Mouse (Mus musculus) hindbrain, embryonic 13.5 days (tissue): ENCODE results near the gene Stpg1. TPM values are rescaled to one million over a fixed set of nuclear protein-coding genes. Genes with fewer than 3 reads are reported as not detected.

Experiments used
- ATAC-seq: fragments of 200-750 bp; cut with Nextera tagmentation; 2 replicates; pipeline ENCODE4 v1.8.0; 2017; ENCODE audit warnings: moderate TSS enrichment; ENCODE audit not compliant: low FRiP score
- H3K27ac ChIP-seq: fragments of 300-500 bp; sonication (generic); 2 replicates; pipeline ENCODE4 v1.5.1; 2015; ENCODE audit warnings: inconsistent platforms, mild to moderate bottlenecking, moderate library complexity
- H3K27me3 ChIP-seq: fragments of 300-500 bp; sonication (generic); 2 replicates; pipeline ENCODE4 v1.6.1; 2015; ENCODE audit warnings: mild to moderate bottlenecking, inconsistent platforms
- H3K36me3 ChIP-seq: fragments of 300-500 bp; sonication (generic); 2 replicates; pipeline ENCODE4 v1.6.1; 2015; ENCODE audit warnings: mild to moderate bottlenecking, inconsistent platforms
- H3K4me1 ChIP-seq: fragments of 300-500 bp; sonication (generic); replicated peaks from 2 replicates; pipeline ENCODE4 v1.6.1; 2015; ENCODE audit warnings: inconsistent platforms
- H3K4me2 ChIP-seq: fragments of 300-500 bp; sonication (generic); 2 replicates; pipeline ENCODE4 v1.6.1; 2015; ENCODE audit warnings: inconsistent platforms, mild to moderate bottlenecking, moderate library complexity
- H3K4me3 ChIP-seq: fragments of 300-500 bp; sonication (generic); 2 replicates; pipeline ENCODE4 v1.5.1; 2015; ENCODE audit warnings: mild to moderate bottlenecking, inconsistent platforms
- H3K9ac ChIP-seq: fragments of 300-500 bp; sonication (generic); 2 replicates; pipeline ENCODE4 v1.6.1; 2015; ENCODE audit warnings: mild to moderate bottlenecking, inconsistent platforms
- H3K9me3 ChIP-seq: fragments of 300-500 bp; sonication (generic); 2 replicates; pipeline ENCODE4 v1.6.1; 2016; ENCODE audit warnings: inconsistent platforms
- WGBS: fragments of 180-500 bp; shearing (Covaris S2); methylation state at CpG from one replicate; pipeline ENCODE4 v1.1.7; 2015; 5-methylcytosine and 5-hydroxymethylcytosine counted together
- polyA plus RNA-seq: library from polyadenylated mRNA; unstranded; fragments of >200 nt; fragmentation: Nextera tagmentation; extraction: Ambion mirVana; gene quantifications from 2 replicates; pipeline ENCODE4 v1.2.1, GENCODE M21; 2015

Gene Stpg1
- polyA plus RNA-seq, 1 experiment from 2014 or later: 0.23 TPM

DNA sequence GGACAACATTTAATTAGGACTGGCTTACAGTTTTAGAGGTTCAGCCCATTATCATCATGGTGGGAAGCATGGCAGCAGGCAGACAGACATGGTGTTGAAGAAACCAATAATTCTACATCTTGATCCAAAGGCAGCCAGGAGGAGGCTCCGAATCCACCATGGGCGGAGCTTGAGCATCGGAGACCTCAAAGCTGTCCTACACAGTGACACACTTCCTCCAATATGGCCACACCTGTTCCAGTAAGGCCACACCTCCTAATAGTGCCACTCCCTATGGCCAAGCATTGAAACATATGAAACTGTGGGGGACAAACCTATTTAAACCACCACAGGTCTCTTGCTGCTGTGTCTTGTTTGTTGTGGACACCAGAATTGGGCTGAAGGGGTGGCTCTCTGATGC, 40.4 kb downstream of the Stpg1 start:
- H3K9me3 ChIP-seq: no peaks in the 10 kb centered on the region
- WGBS: 95% methylated on average over 3 of the region's 3 CpGs
- H3K36me3 ChIP-seq: no peaks in the 10 kb centered on the region
- peaks cover 14% of the 10 kb centered on the region for H3K4me1 ChIP-seq
- H3K27me3 ChIP-seq: peaks cover 5% of the 10 kb centered on the region; the same call in 1 of the 2 replicates
- H3K9ac ChIP-seq: no peak overlapping the region
- ATAC-seq: no peak
- H3K27ac ChIP-seq: no peak overlapping the region
- H3K4me3 ChIP-seq: no peak overlapping the region
- H3K4me2 ChIP-seq: no peak overlapping the region

DNA sequence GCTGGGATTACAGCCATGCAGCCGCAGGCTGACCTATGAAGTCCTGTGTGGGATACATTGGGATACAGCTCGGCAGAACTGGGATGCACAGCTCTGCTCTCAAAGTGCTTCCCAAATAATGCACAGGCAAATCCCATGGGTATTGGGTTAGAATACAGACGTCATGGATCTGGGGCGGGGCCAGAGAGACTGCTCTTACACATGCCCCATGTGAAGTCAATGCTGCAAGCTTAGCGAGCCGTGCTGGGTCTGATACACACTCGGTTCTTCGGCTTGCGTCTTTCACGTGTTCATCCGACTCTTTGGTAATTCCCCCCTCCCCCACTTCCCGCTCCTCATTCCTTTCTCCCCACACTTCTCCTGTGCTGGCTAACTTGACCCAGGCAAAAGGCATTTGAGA, 44.5 kb downstream of the Stpg1 start:
- H3K27me3 ChIP-seq: peaks cover 5% of the 10 kb centered on the region; the same call in 1 of the 2 replicates
- no peak for ATAC-seq
- H3K9me3 ChIP-seq: no peaks in the 10 kb centered on the region
- no peak overlapping the region for H3K27ac ChIP-seq
- H3K36me3 ChIP-seq: no peaks in the 10 kb centered on the region
- H3K9ac ChIP-seq: no peak overlapping the region
- 83% methylated on average over 12 of the region's 12 CpGs for WGBS
- no peak overlapping the region for H3K4me2 ChIP-seq
- H3K4me3 ChIP-seq: no peak overlapping the region
- peaks cover 11% of the 10 kb centered on the region for H3K4me1 ChIP-seq

DNA sequence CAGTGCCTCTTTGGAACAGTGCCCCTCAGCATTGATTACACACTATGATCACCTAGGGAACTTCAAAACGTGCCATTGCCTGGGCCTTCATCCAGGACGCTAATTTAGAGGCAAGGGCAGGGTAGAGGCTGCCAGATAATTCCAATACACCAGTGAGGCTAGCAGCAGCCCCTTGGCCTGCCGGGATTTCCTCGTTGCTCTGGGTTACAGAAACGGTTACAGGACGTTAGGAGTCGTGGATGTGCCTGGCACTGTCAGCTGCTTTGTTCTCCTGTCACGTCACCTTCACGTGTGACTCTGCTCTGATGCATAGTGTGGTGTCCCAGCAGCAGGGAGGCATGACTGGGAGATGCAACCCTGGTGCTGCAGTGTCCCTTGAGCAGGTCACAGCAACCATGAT, 45.5 kb downstream of the Stpg1 start:
- Histone ChIP-seq H3K27me3 (peaks cover 5% of the 10 kb centered on the region; the same call in 1 of the 2 replicates), H3K9me3 (no peaks in the 10 kb centered on the region), H3K4me3 (no peak overlapping the region), H3K9ac (no peak overlapping the region), H3K27ac (peak overlapping the region; percentile 46), H3K4me2 (no peak overlapping the region), H3K4me1 (peaks cover 21% of the 10 kb centered on the region), H3K36me3 (no peaks in the 10 kb centered on the region)
- WGBS: 39% methylated on average over 9 of the region's 9 CpGs
- ATAC-seq: peak; percentile 65; the same call in 1 of the 2 replicates

DNA sequence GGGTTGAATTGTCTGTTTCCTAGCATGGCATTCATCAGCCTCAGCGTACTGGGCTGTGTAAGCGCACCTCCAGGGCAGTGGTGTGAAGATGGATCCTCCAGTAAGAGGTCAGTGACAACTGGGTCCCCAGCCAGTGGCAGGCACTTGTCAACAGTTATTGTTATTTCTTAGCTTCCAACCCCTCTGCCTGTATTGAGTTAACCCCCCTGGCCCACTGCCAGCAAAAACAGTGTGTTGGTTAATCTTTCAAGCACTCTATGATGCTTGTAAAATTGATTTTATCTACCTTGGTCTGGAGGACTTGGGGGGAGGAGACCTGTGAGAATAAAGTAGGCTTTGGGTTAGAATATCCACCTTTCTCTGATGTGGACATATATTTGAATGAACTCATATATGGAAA, 49.7 kb downstream of the Stpg1 start:
- Histone ChIP-seq H3K4me3 (no peak overlapping the region), H3K4me2 (no peak overlapping the region), H3K9ac (no peak overlapping the region), H3K9me3 (no peaks in the 10 kb centered on the region), H3K27me3 (no peaks in the 10 kb centered on the region), H3K4me1 (peaks cover 50% of the 10 kb centered on the region), H3K36me3 (no peaks in the 10 kb centered on the region), H3K27ac (no peak overlapping the region)
- ATAC-seq: no peak
- 76% methylated on average over 2 of the region's 2 CpGs for WGBS

DNA sequence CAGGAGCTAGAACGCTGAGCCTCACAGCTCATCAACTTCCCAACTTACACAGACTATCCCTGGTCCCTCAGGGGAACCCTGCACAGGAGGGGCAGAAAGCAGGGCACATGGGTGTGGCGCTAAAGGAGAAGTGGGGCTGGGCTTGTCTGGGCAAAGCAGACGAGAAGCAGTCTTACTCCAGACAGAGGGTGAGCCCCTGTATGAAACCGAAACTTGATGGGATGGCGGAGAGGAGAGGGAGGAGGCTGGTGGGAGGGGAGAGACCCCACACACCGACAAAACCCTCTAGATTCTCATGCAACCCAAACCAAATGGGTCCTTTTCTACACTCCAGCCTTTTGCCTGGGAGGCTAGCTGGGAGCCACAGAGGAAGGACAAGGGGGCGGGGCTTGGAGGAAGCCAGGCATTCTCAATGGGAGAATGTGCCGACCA, 50.5 kb downstream of the Stpg1 start:
- peak overlapping the region; percentile 29 for H3K4me2 ChIP-seq
- no peak overlapping the region for H3K4me3 ChIP-seq
- no peak overlapping the region for H3K9ac ChIP-seq
- H3K27me3 ChIP-seq: no peaks in the 10 kb centered on the region
- H3K9me3 ChIP-seq: no peaks in the 10 kb centered on the region
- H3K27ac ChIP-seq: no peak overlapping the region
- peaks cover 46% of the 10 kb centered on the region for H3K4me1 ChIP-seq
- WGBS: 18% methylated on average over 8 of the region's 8 CpGs
- H3K36me3 ChIP-seq: no peaks in the 10 kb centered on the region
- ATAC-seq: no peak

DNA sequence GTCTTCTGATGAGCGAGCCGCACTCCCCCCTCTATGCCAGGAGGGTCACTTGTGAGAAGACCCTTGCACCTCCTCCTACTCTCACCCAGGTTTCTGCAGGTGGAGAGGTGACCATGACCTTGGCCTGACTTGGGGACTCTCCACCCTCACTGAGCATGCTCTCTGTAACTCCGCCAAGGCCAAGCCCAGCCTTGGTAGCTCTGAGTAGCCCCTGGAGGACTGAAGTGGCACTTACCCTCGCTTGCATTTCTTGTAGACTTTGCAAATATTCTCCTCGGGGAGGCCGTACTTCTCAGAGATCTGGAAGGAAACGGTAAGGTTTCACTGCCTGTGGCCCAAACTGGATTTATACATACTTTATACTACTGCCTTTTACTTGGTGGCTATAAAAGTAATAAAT, 51.4 kb downstream of the Stpg1 start:
- 90% methylated on average over 7 of the region's 7 CpGs for WGBS
- Histone ChIP-seq H3K27ac (no peak overlapping the region), H3K4me3 (no peak overlapping the region), H3K27me3 (no peaks in the 10 kb centered on the region), H3K4me2 (no peak overlapping the region), H3K36me3 (no peaks in the 10 kb centered on the region), H3K9me3 (no peaks in the 10 kb centered on the region), H3K4me1 (peaks cover 44% of the 10 kb centered on the region), H3K9ac (no peak overlapping the region)
- ATAC-seq: no peak

DNA sequence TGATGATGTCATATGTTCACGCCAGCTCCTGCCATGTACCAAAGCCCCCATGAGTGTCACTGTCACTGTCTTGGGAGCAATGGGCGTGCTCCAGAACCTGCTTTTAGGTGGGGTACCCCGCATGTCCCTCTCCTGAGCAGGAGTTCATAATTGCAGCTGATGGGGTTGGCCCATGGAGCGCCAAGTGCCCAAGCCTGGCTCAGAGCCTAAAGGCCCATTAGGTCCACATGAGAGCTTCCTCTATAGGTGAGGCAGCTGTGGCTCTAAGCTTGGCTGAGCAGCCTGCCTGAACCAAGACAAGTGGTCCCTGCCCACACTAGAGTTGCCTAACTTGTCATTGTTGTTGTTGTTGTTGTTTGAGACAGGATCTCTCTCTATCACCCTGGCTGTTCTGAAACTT, 52.2 kb downstream of the Stpg1 start:
- ATAC-seq: no peak
- Histone ChIP-seq H3K4me3 (no peak overlapping the region), H3K4me1 (peaks cover 48% of the 10 kb centered on the region), H3K27me3 (no peaks in the 10 kb centered on the region), H3K36me3 (no peaks in the 10 kb centered on the region), H3K4me2 (no peak overlapping the region), H3K27ac (no peak overlapping the region), H3K9ac (no peak overlapping the region), H3K9me3 (no peaks in the 10 kb centered on the region)
- WGBS: 87% methylated on average over 4 of the region's 4 CpGs

DNA sequence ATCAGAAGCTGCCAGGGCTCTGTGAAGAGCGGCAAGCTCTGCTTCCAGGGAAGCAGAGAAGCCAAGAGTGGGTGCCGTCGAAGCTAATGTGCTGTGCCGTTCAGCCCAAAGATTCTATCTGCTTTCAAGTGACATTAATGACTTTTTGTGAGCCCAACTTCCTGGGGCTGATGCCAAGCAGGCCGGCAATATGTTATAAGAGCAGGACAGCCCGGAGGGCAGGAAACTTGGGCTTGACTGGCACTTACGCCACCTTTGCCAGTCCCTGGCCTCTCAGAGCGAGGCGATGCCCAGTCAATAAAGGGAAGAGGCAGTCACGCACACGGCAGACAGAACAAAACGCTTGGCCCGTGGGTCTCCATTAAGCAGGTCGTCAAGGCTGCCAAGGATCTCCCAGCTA, 53.0 kb downstream of the Stpg1 start:
- ATAC-seq: no peak
- H3K9me3 ChIP-seq: no peaks in the 10 kb centered on the region
- WGBS: 55% methylated on average over 14 of the region's 14 CpGs
- no peak overlapping the region for H3K9ac ChIP-seq
- H3K4me3 ChIP-seq: no peak overlapping the region
- peaks cover 55% of the 10 kb centered on the region for H3K4me1 ChIP-seq
- H3K36me3 ChIP-seq: no peaks in the 10 kb centered on the region
- H3K4me2 ChIP-seq: no peak overlapping the region
- H3K27ac ChIP-seq: no peak overlapping the region
- H3K27me3 ChIP-seq: no peaks in the 10 kb centered on the region

DNA sequence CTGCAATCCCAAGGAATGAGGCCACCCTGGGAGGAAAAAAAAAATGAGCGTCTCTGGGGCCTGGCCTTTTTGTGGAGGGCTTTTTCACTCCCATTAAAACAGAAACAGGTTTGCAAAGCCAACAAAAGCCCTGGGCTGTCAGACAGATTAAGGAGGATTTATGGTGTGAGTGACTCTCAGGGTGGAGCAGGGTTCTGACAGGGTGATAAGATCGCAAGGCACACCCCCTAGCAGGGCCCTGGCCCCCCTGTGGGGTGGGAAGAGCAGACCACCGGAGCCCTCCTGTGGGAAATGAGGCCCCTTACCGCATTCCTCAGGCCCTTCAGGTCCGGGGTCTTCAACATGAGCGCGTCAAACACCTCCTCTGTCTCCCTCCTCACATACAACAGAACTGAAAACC, 53.5 kb downstream of the Stpg1 start:
- H3K27ac ChIP-seq: no peak overlapping the region
- no peak for ATAC-seq
- peaks cover 61% of the 10 kb centered on the region for H3K4me1 ChIP-seq
- H3K36me3 ChIP-seq: no peaks in the 10 kb centered on the region
- H3K4me2 ChIP-seq: no peak overlapping the region
- no peaks in the 10 kb centered on the region for H3K27me3 ChIP-seq
- no peak overlapping the region for H3K9ac ChIP-seq
- H3K9me3 ChIP-seq: no peaks in the 10 kb centered on the region
- 24% methylated on average over 7 of the region's 7 CpGs for WGBS
- H3K4me3 ChIP-seq: no peak overlapping the region

DNA sequence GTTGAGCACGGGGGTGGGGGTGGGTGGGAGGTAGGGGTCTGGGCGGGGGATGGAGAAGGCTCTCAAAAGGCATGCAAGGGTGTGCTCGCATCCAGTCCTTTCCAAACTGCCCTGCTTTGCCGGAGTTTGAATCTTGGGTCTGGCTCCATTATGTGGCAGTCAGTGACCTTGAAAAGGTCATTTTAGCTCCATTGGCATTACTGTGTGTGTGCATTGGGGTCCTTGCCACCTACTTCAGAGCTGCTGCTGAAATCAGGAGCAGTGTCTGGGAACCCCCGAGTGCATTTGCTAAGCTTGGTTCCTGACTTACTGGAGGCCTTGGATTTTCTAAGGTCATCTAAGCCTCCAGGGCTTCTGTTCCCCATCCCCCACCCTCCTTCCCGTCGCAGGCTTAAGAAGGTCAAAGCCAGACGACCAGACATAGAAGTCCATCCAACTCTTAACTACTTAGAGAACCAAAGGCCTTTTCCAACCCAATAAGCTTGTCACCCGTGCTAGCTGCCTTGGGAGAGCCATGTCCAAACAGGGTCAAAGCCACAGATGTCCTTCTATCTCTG, 54.0 kb downstream of the Stpg1 start:
- H3K4me3 ChIP-seq: no peak overlapping the region
- ATAC-seq: no peak
- no peaks in the 10 kb centered on the region for H3K27me3 ChIP-seq
- H3K4me1 ChIP-seq: peaks cover 66% of the 10 kb centered on the region
- no peak overlapping the region for H3K27ac ChIP-seq
- H3K36me3 ChIP-seq: no peaks in the 10 kb centered on the region
- H3K4me2 ChIP-seq: no peak overlapping the region
- 42% methylated on average over 9 of the region's 9 CpGs for WGBS
- no peaks in the 10 kb centered on the region for H3K9me3 ChIP-seq
- no peak overlapping the region for H3K9ac ChIP-seq

DNA sequence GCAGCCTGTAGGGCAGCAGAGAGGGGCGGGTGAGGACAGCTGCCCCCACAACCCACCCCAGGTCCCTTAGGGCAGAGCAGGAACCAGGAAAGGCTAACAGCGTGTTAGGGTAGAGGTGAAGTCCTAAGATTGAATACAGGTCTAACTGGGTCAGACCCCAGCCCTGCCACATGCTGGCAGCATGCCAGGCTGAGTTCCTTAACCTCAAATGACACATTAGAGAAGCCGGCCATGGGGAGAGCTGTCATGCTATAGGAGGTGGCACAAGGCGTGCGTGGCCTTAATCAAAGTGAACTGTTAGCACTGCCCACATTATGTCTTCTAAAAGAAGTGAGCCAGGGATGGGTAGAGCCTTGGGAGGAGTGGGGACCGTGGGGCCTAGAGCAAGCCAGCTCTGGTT, 54.7 kb downstream of the Stpg1 start:
- Histone ChIP-seq H3K27ac (no peak overlapping the region), H3K9ac (no peak overlapping the region), H3K4me3 (no peak overlapping the region), H3K9me3 (no peaks in the 10 kb centered on the region), H3K4me2 (no peak overlapping the region), H3K27me3 (no peaks in the 10 kb centered on the region), H3K4me1 (peaks cover 65% of the 10 kb centered on the region), H3K36me3 (no peaks in the 10 kb centered on the region)
- WGBS: 73% methylated on average over 6 of the region's 6 CpGs
- ATAC-seq: no peak

DNA sequence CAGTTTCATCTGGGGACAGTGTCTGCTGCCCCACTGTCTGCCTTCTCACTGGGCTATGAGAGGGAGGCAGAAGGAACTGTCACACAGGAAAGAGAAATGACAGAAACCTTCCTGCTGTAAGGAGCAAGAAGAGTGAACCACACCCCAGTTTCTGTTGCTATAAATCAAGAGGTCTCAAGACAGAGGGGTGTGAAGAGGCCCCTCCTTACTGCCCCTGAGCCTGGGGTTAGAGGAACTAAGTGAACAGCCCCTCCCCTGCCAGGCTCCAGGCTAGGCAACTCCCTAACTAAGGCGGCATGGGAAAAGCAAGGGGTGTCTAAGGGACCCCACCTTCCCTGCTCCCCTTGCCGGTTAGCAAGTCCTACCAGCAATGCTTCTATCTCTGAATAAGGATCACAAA, 69.2 kb downstream of the Stpg1 start:
- Histone ChIP-seq H3K27me3 (peaks cover 18% of the 10 kb centered on the region), H3K9me3 (no peaks in the 10 kb centered on the region), H3K36me3 (no peaks in the 10 kb centered on the region), H3K4me1 (peaks cover 34% of the 10 kb centered on the region), H3K4me2 (no peak overlapping the region), H3K9ac (no peak overlapping the region), H3K4me3 (no peak overlapping the region), H3K27ac (no peak overlapping the region)
- ATAC-seq: no peak
- 63% methylated on average over 2 of the region's 2 CpGs for WGBS

DNA sequence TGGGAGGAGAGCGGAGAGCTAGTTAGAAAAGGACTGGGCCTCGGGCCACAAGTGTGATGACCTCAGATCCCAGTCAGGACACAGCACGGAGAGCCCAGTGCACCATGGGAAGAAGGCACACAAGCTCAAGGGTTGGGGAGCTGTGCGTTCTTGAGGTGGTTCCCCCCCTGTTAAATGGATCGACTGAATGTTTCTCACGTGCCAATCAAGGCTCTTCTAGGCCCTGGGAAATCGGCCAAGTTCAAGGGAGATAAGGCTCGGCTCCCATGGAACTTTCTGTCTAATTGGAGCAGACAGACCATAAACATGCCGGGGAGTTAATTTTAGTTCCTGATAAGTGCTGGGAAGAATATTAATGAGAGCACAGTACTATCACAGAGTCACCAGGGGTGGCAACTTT, 70.8 kb downstream of the Stpg1 start:
- Histone ChIP-seq H3K27me3 (peaks cover 33% of the 10 kb centered on the region), H3K27ac (no peak overlapping the region), H3K4me1 (peaks cover 50% of the 10 kb centered on the region), H3K4me3 (no peak overlapping the region), H3K4me2 (no peak overlapping the region), H3K36me3 (no peaks in the 10 kb centered on the region), H3K9me3 (no peaks in the 10 kb centered on the region), H3K9ac (no peak overlapping the region)
- 55% methylated on average over 9 of the region's 9 CpGs for WGBS
- ATAC-seq: no peak
